Mouse (Mus musculus) myocyte (in vitro differentiated cells): ENCODE data around the gene Klf15. TPM values are rescaled to one million over a fixed set of nuclear protein-coding genes. Genes with fewer than 3 reads are reported as not detected.

ENCODE experiments used
- H3K27me3 ChIP-seq: one replicate; pipeline ENCODE4 v1.6.1; 2011; ENCODE audit not compliant: control insufficient read depth, insufficient read depth, insufficient read length
- H3K36me3 ChIP-seq: one replicate; pipeline ENCODE4 v1.6.1; 2011; ENCODE audit not compliant: control insufficient read depth, insufficient read depth
- H3K4me2 ChIP-seq: one replicate; pipeline ENCODE4 v1.6.1; 2011; ENCODE audit warnings: low read depth, control low read depth
- H3K4me3 ChIP-seq: one replicate; pipeline ENCODE4 v1.5.1; 2011; ENCODE audit warnings: mild to moderate bottlenecking, control low read depth, moderate library complexity
- H3K79me2 ChIP-seq: one replicate; pipeline ENCODE4 v1.6.1; 2011; ENCODE audit not compliant: control insufficient read depth, insufficient read depth
- H3ac ChIP-seq: one replicate; pipeline ENCODE4 v1.6.1; 2011; ENCODE audit not compliant: control insufficient read depth, insufficient read length
- CEBPB ChIP-seq: IDR thresholded peaks from 2 replicates; pipeline ENCODE4 v1.6.1; 2011; ENCODE audit warnings: mild to moderate bottlenecking, moderate library complexity; ENCODE audit not compliant: poor library complexity, insufficient read depth, severe bottlenecking
- E2F4 ChIP-seq: IDR thresholded peaks from one replicate; pipeline ENCODE4 v1.6.1; 2011; ENCODE audit warnings: mild to moderate bottlenecking, control low read depth, moderate library complexity; ENCODE audit not compliant: insufficient read depth
- MAX ChIP-seq: IDR thresholded peaks from one replicate; pipeline ENCODE4 v1.6.1; 2011; ENCODE audit warnings: low read depth, mild to moderate bottlenecking, control low read depth
- MYOD1 ChIP-seq, 3 experiments: IDR thresholded peaks; one replicate each; pipeline ENCODE4 v1.6.1; 2011; ENCODE audit warnings: control low read depth in 2 of 3, low read depth in 2 of 3, mild to moderate bottlenecking in 2 of 3, moderate library complexity in 1 of 3; ENCODE audit not compliant: insufficient read length in 2 of 3, control insufficient read depth in 1 of 3
- MYOG ChIP-seq, 3 experiments: IDR thresholded peaks; one replicate each; pipeline ENCODE4 v1.6.1; 2011; ENCODE audit warnings: control low read depth in 2 of 3, low read depth in 2 of 3, mild to moderate bottlenecking in 2 of 3; ENCODE audit not compliant: insufficient read length in 2 of 3, control insufficient read depth in 1 of 3, insufficient read depth in 1 of 3
- POLR2A ChIP-seq: IDR thresholded peaks from one replicate; pipeline ENCODE4 v1.6.1; 2011; ENCODE audit warnings: low read depth, mild to moderate bottlenecking, control low read depth, moderate library complexity; ENCODE audit not compliant: insufficient read length
- POLR2AphosphoS2 ChIP-seq: IDR thresholded peaks from one replicate; pipeline ENCODE4 v1.6.1; 2011; ENCODE audit warnings: low read depth, control low read depth; ENCODE audit not compliant: insufficient read length
- REST ChIP-seq: IDR thresholded peaks from one replicate; pipeline ENCODE4 v1.6.1; 2011; ENCODE audit warnings: mild to moderate bottlenecking, control low read depth, moderate library complexity; ENCODE audit not compliant: insufficient read depth, insufficient read length
- SRF ChIP-seq: IDR thresholded peaks from one replicate; pipeline ENCODE4 v1.6.1; 2011; ENCODE audit warnings: low read depth; ENCODE audit not compliant: control insufficient read depth, insufficient read length
- TCF12 ChIP-seq: IDR thresholded peaks from one replicate; pipeline ENCODE4 v1.6.1; 2011; ENCODE audit warnings: mild to moderate bottlenecking, control low read depth; ENCODE audit not compliant: poor library complexity, insufficient read depth, severe bottlenecking
- TCF3 ChIP-seq: IDR thresholded peaks from one replicate; pipeline ENCODE4 v1.6.1; 2011; ENCODE audit warnings: low read depth, control low read depth; ENCODE audit not compliant: insufficient read length
- USF1 ChIP-seq: IDR thresholded peaks from one replicate; pipeline ENCODE4 v1.6.1; 2011; ENCODE audit warnings: low read depth, mild to moderate bottlenecking, control low read depth, moderate library complexity
- polyA plus RNA-seq: library from polyadenylated mRNA; unstranded; fragments of >200 nt; fragmentation: generic; extraction: Trizol; gene quantifications from one replicate; pipeline ENCODE4 v1.2.1, GENCODE M21; 2012; ENCODE audit warnings: missing spikeins

The Klf15 gene
- polyA plus RNA-seq, 1 experiment = 1.8 TPM

DNA sequence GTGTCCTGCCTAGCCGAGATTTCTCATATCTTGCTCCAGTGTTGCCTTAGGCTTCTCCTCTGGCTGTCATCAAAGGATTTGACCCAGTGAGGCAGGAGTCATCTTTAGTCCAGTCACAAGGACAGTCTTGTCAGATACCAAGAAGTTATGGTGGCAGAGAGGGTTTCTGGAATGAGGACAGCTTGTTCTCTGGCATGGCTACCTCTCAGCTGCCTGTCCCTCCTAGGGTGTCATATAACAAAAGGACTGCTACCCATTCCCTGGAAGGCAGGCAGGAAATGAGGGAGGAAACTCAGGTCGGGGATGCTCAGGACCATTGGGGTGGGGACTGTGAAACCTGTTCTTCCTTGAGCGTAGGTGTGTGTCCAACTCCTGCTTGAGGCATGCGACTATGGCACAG, 9.7 kb downstream of the Klf15 start:
- Histone ChIP-seq H3K27me3 (peaks cover 27% of the 10 kb centered on the region), H3ac (no peak overlapping the region), H3K4me3 (no peak overlapping the region), H3K79me2 (no peaks in the 10 kb centered on the region), H3K36me3 (no peaks in the 10 kb centered on the region), H3K4me2 (no peak overlapping the region)
- TF ChIP-seq TCF12 = no peak
- TF ChIP-seq POLR2AphosphoS2 = no peak
- TF ChIP-seq TCF3 = no peak
- TF ChIP-seq MAX = no peak

DNA sequence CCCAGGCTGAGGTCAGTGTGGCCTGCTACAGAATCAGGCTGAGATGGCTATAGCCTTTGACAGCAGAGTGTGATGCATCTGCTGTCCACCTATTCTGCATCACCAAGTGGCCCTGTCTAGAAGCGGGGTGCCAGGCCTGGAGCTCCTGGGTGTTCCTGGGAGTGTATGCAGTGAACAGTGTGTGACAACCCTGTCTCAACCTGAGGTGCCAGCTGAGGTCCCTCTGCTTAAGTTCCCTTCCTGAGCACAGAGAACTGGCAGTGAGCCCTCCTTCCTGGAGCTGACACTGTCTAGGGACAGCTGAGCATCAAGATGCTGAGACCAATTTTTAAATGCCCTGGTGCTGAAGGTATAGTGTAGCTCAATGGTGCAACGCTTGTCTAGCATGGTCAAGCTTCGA, 10.3 kb downstream of the Klf15 start:
- no peaks in the 10 kb centered on the region for H3K36me3 ChIP-seq
- H3K4me3 ChIP-seq = no peak overlapping the region
- no peaks in the 10 kb centered on the region for H3K79me2 ChIP-seq
- no peak overlapping the region for H3ac ChIP-seq
- TF ChIP-seq CEBPB = no peak
- TF ChIP-seq TCF12 = no peak
- no peak for TF ChIP-seq REST
- no peak for TF ChIP-seq POLR2A
- no peak for TF ChIP-seq MYOG (IDR thresholded peaks at IDR 0.05; ENCODE audit: control insufficient read depth in 1 of 3, insufficient read depth in 1 of 3, insufficient read length in 2 of 3, low read depth in 2 of 3)
- no peak for TF ChIP-seq USF1
- TF ChIP-seq SRF = no peak
- TF ChIP-seq MAX = no peak
- no peak for TF ChIP-seq MYOD1 (IDR thresholded peaks at IDR 0.05; ENCODE audit: control insufficient read depth in 1 of 3, insufficient read length in 2 of 3, low read depth in 2 of 3)
- no peak for TF ChIP-seq E2F4
- TF ChIP-seq TCF3 = no peak
- no peak for TF ChIP-seq POLR2AphosphoS2
- H3K27me3 ChIP-seq = peaks cover 27% of the 10 kb centered on the region
- H3K4me2 ChIP-seq = no peak overlapping the region

DNA sequence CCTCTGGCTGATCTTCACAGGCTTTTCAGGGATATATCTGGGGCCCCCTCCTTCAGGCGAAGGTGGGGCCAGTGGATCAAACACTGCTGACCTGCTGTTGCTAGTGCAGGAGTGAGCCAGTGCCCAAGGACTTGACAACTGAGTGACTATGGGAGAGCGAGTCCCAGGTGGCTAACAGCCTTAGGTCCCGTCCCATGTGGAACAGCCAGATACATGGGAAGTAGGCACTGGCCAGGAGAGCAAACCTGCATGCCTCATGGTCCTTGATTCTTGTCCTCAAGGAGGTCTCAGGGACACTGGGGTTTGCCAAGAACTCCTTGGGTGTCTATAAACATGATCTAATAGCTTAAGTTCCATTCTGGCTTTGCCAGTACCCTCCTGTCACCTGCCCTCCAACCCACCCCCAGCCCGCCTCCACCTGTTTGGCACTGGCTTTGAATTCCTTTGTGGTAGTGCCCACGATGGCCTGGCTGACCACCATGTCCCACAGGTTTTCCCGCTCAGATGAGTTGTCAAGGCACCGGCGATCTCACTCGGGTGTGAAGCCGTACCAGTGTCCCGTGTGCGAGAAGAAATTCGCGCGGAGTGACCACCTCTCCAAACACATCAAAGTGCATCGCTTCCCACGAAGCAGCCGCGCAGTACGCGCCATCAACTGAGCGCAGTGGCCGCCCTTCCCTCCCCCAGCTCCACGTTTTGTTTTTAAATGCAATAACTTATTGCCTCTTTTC, 11.4 kb downstream of the Klf15 start:
- Histone ChIP-seq H3K4me3 (no peak overlapping the region), H3K27me3 (peaks cover 27% of the 10 kb centered on the region), H3ac (no peak overlapping the region), H3K4me2 (no peak overlapping the region), H3K79me2 (no peaks in the 10 kb centered on the region), H3K36me3 (no peaks in the 10 kb centered on the region)
- no peak for TF ChIP-seq SRF
- no peak for TF ChIP-seq MAX
- TF ChIP-seq TCF12 = no peak
- TF ChIP-seq E2F4 = no peak
- TF ChIP-seq MYOD1 (IDR thresholded peaks at IDR 0.05; ENCODE audit: control insufficient read depth in 1 of 3, insufficient read length in 2 of 3, low read depth in 2 of 3) = no peak
- TF ChIP-seq USF1 = no peak
- TF ChIP-seq CEBPB = no peak
- TF ChIP-seq TCF3 = no peak
- TF ChIP-seq POLR2AphosphoS2 = no peak

DNA sequence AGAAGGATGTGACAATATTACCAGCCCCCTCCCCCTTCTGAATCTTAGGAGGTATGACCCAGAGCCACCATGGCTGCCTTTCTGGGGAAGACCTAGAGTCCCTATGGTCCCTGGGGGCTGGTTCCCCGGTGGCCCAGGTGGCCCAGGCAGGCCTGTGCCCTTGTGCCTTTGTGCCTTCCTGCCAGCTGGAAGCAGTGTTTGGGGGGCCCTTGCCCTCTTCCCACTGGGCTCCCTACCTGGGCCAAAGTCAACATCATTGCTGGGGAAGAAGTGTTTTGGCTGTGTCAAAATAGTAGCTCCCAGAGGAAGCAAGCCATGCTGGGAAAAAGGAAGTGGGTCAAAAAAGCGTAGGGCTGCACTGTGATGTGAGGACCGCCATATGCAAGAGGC, 12.0 kb downstream of the Klf15 start:
- H3ac ChIP-seq = no peak overlapping the region
- no peak for TF ChIP-seq TCF3
- no peak for TF ChIP-seq TCF12
- TF ChIP-seq MYOD1 (IDR thresholded peaks at IDR 0.05; ENCODE audit: control insufficient read depth in 1 of 3, insufficient read length in 2 of 3, low read depth in 2 of 3) = no peak
- TF ChIP-seq MAX = no peak
- TF ChIP-seq USF1 = no peak
- TF ChIP-seq POLR2AphosphoS2 = no peak
- no peak for TF ChIP-seq CEBPB
- no peak for TF ChIP-seq REST
- no peak for TF ChIP-seq MYOG (IDR thresholded peaks at IDR 0.05; ENCODE audit: control insufficient read depth in 1 of 3, insufficient read depth in 1 of 3, insufficient read length in 2 of 3, low read depth in 2 of 3)
- TF ChIP-seq E2F4 = no peak
- no peak for TF ChIP-seq SRF
- no peak for TF ChIP-seq POLR2A
- H3K27me3 ChIP-seq = peaks cover 27% of the 10 kb centered on the region

DNA sequence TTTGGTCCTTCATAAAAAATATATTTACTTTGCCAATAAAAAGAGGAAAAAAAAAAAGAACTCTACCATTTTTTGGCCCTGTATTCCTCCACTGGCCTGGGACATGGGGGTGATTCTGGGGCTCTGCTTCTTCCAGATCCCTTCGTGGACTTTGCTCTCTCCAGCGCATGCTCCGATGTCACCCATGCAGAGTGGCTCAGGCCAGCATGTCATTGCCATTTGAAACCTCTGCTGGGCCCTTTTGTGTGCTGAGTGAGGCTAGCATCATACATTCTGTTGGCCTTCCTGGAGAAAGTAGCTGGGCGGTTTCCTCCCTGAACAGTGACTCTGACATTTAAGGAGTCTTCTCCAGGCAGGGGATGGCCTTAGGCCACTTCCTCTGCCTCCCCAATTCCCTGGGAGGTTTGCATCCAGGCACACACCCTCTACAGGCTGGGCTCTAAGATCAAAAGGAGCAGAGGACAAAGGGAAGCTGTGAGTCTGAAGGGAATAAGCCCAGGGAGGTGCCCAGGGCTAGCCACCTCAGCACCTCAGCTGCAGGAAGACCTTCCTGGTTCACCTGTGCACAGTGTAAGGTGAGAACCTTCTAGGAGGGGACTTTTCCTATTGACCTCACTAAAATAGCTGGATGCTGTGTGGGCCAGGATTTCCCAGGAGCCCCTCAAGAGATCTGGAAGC, 12.9 kb downstream of the Klf15 start:
- Histone ChIP-seq H3K4me3 (no peak overlapping the region), H3K4me2 (no peak overlapping the region), H3ac (no peak overlapping the region), H3K36me3 (no peaks in the 10 kb centered on the region), H3K27me3 (peaks cover 27% of the 10 kb centered on the region), H3K79me2 (no peaks in the 10 kb centered on the region)
- TF ChIP-seq USF1 = no peak
- TF ChIP-seq REST = no peak
- no peak for TF ChIP-seq MAX

More for the DNA sequence above, 12.0 kb downstream of the Klf15 start:
- H3K4me3 ChIP-seq = no peak overlapping the region
- no peak overlapping the region for H3K4me2 ChIP-seq
- no peaks in the 10 kb centered on the region for H3K79me2 ChIP-seq
- H3K36me3 ChIP-seq = no peaks in the 10 kb centered on the region
